8 mouse cellular contexts compared by ENCODE assay signal in genomic region chr8:125558109-125559065, GRCm38 (mm10). TPM values are rescaled to one million over a fixed set of nuclear protein-coding genes. Genes with fewer than 3 reads are reported as not detected.
DNase-seq lines count a peak whose midpoint lies in the region; ATAC-seq and TF ChIP-seq lines count a peak whose summit lies in the region.

No protein-coding gene starts in this region.

- H3K4me2 ChIP-seq in embryonic facial prominence, embryonic 13.5 days = peak overlapping the region; percentile 47
- H3K4me2 ChIP-seq in limb, embryonic 12.5 days = peak overlapping the region; percentile 53
- H3K4me2 ChIP-seq in midbrain, embryonic 13.5 days (replicated peaks) = peak overlapping the region; percentile 50

- 19% methylated on average over 23 of the region's 23 CpGs for whole genome bisulfite sequencing in embryonic facial prominence, embryonic 13.5 days
- WGBS in limb, embryonic 12.5 days = 22% methylated on average over 23 of the region's 23 CpGs
- WGBS in midbrain, embryonic 13.5 days = 20% methylated on average over 23 of the region's 23 CpGs
- WGBS in small intestine, adult 2 months = 12% methylated on average over 23 of the region's 23 CpGs

- H3K4me3 ChIP-seq in embryonic facial prominence, embryonic 13.5 days = no peak overlapping the region
- H3K4me3 ChIP-seq in limb, embryonic 12.5 days (replicated peaks) = peak overlapping the region; percentile 13; the same call in 1 of the 2 replicates
- H3K4me3 ChIP-seq in midbrain, embryonic 13.5 days (replicated peaks) = peak overlapping the region; percentile 10; the same call in 1 of the 2 replicates
- peak overlapping the region; percentile 15 for H3K4me3 ChIP-seq in small intestine, adult 2 months (ENCODE audit: low read depth, low read length)

- peaks cover 11% of the 10 kb centered on the region; the same call in 1 of the 2 replicates for H3K27me3 ChIP-seq in embryonic facial prominence, embryonic 13.5 days
- no peaks in the 10 kb centered on the region for H3K27me3 ChIP-seq in limb, embryonic 12.5 days
- H3K27me3 ChIP-seq in midbrain, embryonic 13.5 days = 0 out of 2 replicates have a peak, but pooled peaks cover 3% of the 10 kb centered on the region
- no peaks in the 10 kb centered on the region for H3K27me3 ChIP-seq in small intestine, adult 2 months (ENCODE audit: control insufficient read depth, insufficient read depth, low read length)

- peak; percentile 57; the same call in 1 of the 2 replicates for ATAC-seq in embryonic facial prominence, embryonic 13.5 days (ENCODE audit: insufficient number of reproducible peaks, insufficient read depth, low FRiP score, low TSS enrichment, low read depth)
- peak; percentile 76 for ATAC-seq in limb, embryonic 12.5 days (ENCODE audit: insufficient number of reproducible peaks, insufficient read depth, low FRiP score, low TSS enrichment, low read depth)
- ATAC-seq in midbrain, embryonic 13.5 days = peak; percentile 84
- no peak for ATAC-seq in erythroid progenitor cell, adult 5-6 weeks (replicated peaks; ENCODE audit: low FRiP score, poor library complexity, severe bottlenecking)

- H3K4me1 ChIP-seq in embryonic facial prominence, embryonic 13.5 days = peaks cover 86% of the 10 kb centered on the region
- peaks cover 61% of the 10 kb centered on the region for H3K4me1 ChIP-seq in limb, embryonic 12.5 days (replicated peaks)
- H3K4me1 ChIP-seq in midbrain, embryonic 13.5 days (replicated peaks) = peaks cover 75% of the 10 kb centered on the region
- peaks cover 56% of the 10 kb centered on the region for H3K4me1 ChIP-seq in small intestine, adult 2 months (ENCODE audit: control insufficient read depth, insufficient read depth, insufficient read length, low read length)

- no peak for TF ChIP-seq CTCF in small intestine, adult 2 months (IDR thresholded peaks at IDR 0.05; ENCODE audit: extremely low read depth, insufficient read length, insufficient replicate concordance, low read depth, low read length)

- TF ChIP-seq POLR2A in small intestine, adult 2 months (IDR thresholded peaks at IDR 0.05; ENCODE audit: low read depth, low read length) = no peak

- H3K9me3 ChIP-seq in embryonic facial prominence, embryonic 13.5 days = no peaks in the 10 kb centered on the region
- no peaks in the 10 kb centered on the region for H3K9me3 ChIP-seq in limb, embryonic 12.5 days
- no peaks in the 10 kb centered on the region for H3K9me3 ChIP-seq in midbrain, embryonic 13.5 days

- H3K9ac ChIP-seq in embryonic facial prominence, embryonic 13.5 days = peak overlapping the region; percentile 57; the same call in 1 of the 2 replicates
- H3K9ac ChIP-seq in limb, embryonic 12.5 days (replicated peaks) = no peak overlapping the region
- peak overlapping the region; percentile 48 for H3K9ac ChIP-seq in midbrain, embryonic 13.5 days (replicated peaks)

- peak overlapping the region; percentile 40 for H3K27ac ChIP-seq in embryonic facial prominence, embryonic 13.5 days
- peak overlapping the region; percentile 84 for H3K27ac ChIP-seq in limb, embryonic 12.5 days
- peak overlapping the region; percentile 93 for H3K27ac ChIP-seq in midbrain, embryonic 13.5 days
- peak overlapping the region; percentile 28; the same call in 1 of the 2 replicates for H3K27ac ChIP-seq in small intestine, adult 2 months (ENCODE audit: insufficient read depth, low read depth, low read length)

- DNase-seq in adrenal gland, postnatal 10 days = peak; percentile 90
- DNase-seq in heart, adult 9 months (ENCODE audit: low spot score in 2 of 2) = peak; percentile 84 to 90
- peak; percentile 76 for DNase-seq in kidney, adult 9 months

- H3K36me3 ChIP-seq in embryonic facial prominence, embryonic 13.5 days = 0 out of 2 replicates have a peak, but pooled peaks cover 3% of the 10 kb centered on the region
- no peaks in the 10 kb centered on the region for H3K36me3 ChIP-seq in limb, embryonic 12.5 days
- 0 out of 2 replicates have a peak, but pooled peaks cover 3% of the 10 kb centered on the region for H3K36me3 ChIP-seq in midbrain, embryonic 13.5 days
- no peaks in the 10 kb centered on the region for H3K36me3 ChIP-seq in small intestine, adult 2 months (ENCODE audit: control insufficient read depth, insufficient read depth, low read length)

RNA-seq across cellular contexts. Expression of gene Sipa1l2, which starts 11.2 kb away (rescaled TPM):
- total RNA-seq in adrenal gland, postnatal 10 days (2021) = 10 to 100 TPM; 29.1 to 36.5 TPM
- 17.9 and 18.0 TPM in 2 replicates for polyA plus RNA-seq in embryonic facial prominence, embryonic 13.5 days (2015; fragmentation: Nextera tagmentation; extraction: Ambion mirVana)
- polyA plus RNA-seq in limb, embryonic 12.5 days (2016; fragmentation: Nextera tagmentation; extraction: Ambion mirVana) = 18.6 and 20.2 TPM in 2 replicates
- polyA plus RNA-seq in midbrain, embryonic 13.5 days (2015; fragmentation: Nextera tagmentation; extraction: Ambion mirVana) = 27.5 and 31.8 TPM in 2 replicates
- 6.3 and 9.7 TPM in 2 replicates for polyA plus RNA-seq in small intestine, adult 2 months (2012; rRNA removed)
- 0.42 and 2.5 TPM in 2 replicates for total RNA-seq in erythroid progenitor cell, adult 5-6 weeks (2015; ENCODE audit: low replicate concordance)
- 0.76 and 0.77 TPM in 2 replicates for total RNA-seq in erythroid progenitor cell, adult 5-6 weeks (2017; ENCODE audit: low replicate concordance)

Comparison
In these comparisons a context has a peak if more than half of its experiments do, and no peak if none do; other contexts are left out.
1. H3K27ac ChIP-seq: peak in every context shown above with its lines; median percentile 93 in midbrain, embryonic 13.5 days; 84 in limb, embryonic 12.5 days; 40 in embryonic facial prominence, embryonic 13.5 days; 28 in small intestine, adult 2 months.